Mouse (Mus musculus) heart, adult 11 months (tissue): ENCODE data around the gene Ndufaf5.
"Not testable (repeated sequence)": the region's sequence is repeated elsewhere in the genome, so short reads cannot be mapped to it uniquely, and the experiment has no call there.

Experiments used
- DNase-seq: peaks from one replicate; pipeline ENCODE4 v3.0.0; 2022

Ndufaf5 gene

DNA sequence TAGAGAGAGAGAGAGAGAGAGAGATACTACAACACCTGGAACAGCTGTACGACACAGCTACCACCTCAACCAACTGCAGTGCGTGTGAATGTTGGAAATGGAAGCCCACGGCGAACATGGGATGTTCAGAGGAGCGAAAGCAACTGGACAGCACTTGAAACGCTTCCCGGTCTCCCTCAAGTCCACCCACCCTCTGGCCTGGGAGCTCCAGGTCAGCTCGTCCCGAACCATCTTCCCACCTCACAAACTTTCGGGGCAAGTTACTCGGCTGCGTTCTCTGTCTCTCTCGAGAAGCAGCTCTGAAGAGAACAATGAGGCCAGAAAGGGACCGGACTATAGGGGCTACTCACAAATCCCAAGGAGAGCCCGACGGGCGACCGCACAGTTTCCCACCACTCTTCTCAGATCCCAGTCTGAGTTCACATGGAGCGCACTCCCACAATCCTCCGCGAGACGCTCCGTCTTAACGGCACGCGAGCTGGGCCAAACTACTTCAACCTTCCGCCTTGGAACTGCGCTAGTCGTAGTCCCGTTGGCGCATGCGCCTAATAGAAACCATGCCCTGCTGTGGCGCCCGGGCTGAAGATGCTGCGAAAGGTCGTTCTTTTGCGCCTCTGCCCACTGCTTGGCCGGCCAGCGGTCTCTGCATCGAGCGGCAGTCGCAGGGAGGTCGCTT, at the start of gene Ndufaf5, which contains the start of gene Esf1:
Ndufaf5 (plus strand) TSS at position 523 of the 676 bp plus-strand sequence.
Esf1 (minus strand) TSS at position 438 of the 676 bp plus-strand sequence.
- peak; percentile 99 for DNase-seq

GRCm38 (mm10) chr2:140125516-140125915, 44.9 kb upstream of the Ndufaf5 start:
- no peak for DNase-seq

DNA sequence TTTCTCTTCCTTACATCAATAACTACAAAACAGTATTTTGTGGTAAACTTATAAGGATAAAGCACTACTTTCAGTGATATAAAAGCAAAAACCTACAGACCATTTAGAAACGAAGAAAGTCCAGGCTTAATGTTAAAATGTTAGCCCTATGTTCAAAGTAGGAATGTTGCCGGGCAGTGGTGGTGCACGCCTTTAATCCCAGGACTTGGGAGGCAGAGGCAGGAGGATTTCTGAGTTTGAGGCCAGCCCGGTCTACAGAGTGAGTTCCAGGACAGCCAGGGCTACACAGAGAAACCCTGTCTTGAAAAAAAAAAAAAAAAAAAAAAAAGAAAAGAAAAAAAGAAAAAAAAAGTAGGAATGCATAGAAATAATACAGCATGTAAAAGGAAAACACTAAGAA, 18.7 kb upstream of the Ndufaf5 start, which contains the start of gene Gm17374:
Gm17374 (plus strand) TSS at position 301 of the 400 bp plus-strand sequence.
- DNase-seq, result not testable (repeated sequence)

GRCm38 (mm10) chr2:140159186-140159730, 11.2 kb upstream of the Ndufaf5 start:
- DNase-seq, result no peak

GRCm38 (mm10) chr2:140163351-140163854, 7.0 kb upstream of the Ndufaf5 start:
- DNase-seq, result no peak

DNA sequence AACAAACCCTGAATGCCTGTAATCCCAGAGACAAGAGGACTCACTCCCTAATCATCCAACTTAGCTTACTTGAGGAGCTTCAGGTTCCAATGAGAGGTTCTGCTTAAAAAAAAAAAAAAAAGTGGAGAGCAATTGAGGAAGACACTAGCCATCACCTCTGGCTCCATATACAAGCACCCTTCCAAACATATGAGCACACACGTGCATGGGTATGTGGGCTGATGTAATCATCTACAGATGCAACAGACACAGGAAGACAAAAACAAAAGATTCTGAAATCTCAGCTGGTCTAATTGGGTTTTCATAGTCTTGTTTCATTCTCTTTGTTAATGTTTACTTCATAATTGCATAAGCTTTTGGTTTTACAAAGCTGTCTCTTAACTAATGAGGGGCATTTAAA, 1.4 kb upstream of the Ndufaf5 start:
- no peak for DNase-seq

DNA sequence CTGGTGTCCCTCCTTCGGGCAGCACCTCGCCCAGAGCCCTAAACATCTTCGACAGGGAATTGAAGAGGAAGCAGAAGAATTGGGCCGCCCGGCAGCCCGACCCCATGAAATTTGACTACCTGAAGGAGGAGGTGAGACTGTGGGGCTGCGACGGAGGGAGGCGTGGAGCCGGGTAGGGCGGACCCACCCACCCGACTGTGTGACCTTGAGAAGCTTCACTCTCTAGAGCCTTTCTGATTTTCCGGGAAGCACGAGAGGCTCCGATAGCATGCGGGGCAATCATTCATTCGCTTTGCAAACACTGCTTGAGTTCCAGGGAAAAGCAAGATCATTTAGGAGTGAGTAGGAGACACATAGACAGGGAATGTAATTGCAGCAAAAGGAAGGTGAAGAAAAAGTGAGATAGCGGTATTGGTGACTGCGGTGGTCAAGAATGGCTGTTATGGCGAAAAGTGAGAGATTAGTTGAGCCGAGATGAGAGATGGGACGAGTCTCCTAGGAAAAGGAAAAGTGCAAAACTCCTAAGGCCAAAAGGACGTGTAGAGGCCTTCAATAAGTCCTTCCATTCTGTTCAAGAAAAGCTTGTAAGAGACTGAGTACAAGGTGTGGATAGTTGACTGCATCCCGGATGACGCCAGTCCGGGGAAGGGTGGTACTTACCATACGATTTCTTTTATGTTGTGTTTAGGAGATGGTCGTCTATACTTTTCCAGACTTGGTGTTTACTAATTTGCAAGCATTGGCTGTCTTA, 529 bp downstream of the Ndufaf5 start:
- DNase-seq, result no peak

DNA sequence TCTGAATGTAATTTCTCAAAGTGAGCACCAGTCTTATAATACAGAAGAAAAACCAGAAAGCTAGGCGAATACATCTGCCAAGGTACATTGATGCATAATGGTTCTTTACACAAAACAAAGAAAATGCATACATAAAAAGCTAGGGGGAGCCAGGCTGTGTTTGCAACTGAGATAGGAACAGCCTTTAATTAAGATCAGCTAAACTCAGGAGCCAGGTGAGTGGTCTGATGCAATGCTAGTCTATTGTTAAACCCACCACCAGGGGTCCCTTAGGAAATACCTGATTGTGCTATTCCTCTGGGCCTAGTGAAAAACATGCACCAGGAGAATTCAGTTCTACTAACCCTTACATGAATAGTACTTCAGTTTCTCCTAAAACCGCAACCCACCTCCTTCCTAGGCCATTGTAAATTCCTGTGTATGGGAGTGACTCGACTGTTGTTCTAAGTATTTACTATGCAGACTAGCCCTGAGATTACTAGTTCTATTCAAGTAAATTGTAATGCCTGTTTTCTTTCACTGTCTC, 15.3 kb downstream of the Ndufaf5 start:
- DNase-seq, result not testable (repeated sequence)

DNA sequence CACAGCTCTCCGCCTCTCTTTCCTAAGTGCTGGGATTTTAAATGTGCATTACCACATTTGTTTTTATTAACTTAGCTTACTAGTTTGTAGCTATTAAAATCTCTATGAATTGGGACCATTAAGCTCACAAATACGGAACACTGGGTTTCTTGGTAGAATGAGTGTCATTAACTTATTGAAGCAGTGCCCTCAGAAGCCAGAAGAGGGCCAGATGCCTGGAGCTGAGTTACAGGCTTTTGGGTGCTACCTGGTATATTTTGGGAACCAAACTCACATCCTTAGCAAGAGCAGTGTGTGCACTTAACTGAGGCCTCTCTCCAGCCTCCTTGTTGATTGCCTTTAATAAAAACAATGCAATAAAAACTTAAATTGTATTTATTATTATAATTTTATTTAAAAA, 30.3 kb downstream of the Ndufaf5 start:
- no peak for DNase-seq

GRCm38 (mm10) chr2:140202573-140202972, 32.1 kb downstream of the Ndufaf5 start:
- DNase-seq, result no peak

DNA sequence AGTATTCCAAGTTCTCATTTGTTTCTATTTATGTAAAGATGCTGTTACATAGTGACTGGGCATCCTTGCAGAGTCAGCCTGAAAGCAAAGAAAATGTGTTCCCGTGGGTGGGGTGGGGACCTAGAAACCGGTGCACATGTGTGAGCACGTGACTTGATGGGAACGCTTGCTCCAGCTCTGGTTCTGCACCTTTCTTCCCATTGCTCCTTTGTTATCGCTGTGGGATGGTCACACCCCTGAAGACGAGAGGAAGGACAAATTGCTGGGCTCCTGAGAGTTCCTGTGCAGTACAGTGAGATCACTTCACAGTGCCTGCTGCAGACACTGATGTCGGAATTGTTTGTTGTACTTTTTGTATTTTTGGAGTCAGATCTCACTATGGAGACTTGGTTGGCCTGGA, 33.3 kb downstream of the Ndufaf5 start:
- DNase-seq, result no peak

- peak; percentile 64 for DNase-seq
Measured at GRCm38 (mm10) chr2:140214519-140215027, 44.1 kb downstream of the Ndufaf5 start.

GRCm38 (mm10) chr2:140215415-140215814, 45.0 kb downstream of the Ndufaf5 start:
- peak; percentile 5 for DNase-seq

- DNase-seq, result no peak
Measured at GRCm38 (mm10) chr2:140215965-140216364, 45.5 kb downstream of the Ndufaf5 start.

DNA sequence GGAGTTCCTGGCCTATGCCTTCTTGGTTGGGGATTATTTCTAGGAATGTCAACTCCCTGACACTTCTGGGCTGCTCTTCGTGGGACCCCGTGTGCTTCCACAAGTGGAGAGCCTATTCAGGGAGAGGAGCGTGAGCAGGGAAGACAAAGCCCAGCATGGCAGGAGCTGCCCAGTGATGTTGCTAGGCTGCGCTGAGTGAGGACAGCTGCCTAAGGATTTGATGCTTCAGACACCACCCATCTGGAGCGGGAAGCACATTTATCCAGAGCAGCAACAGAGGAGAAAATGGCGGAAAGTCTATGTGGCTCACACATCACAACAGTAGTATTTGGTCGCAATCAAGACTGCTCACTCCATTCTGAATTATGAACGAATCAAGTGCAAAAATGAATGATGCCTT, 49.9 kb downstream of the Ndufaf5 start:
- DNase-seq, result peak; percentile 56

GRCm38 (mm10) chr2:140230295-140230694, 59.8 kb downstream of the Ndufaf5 start:
- DNase-seq, result no peak

- no peak for DNase-seq
Measured at GRCm38 (mm10) chr2:140237245-140237644, 66.8 kb downstream of the Ndufaf5 start.

DNA sequence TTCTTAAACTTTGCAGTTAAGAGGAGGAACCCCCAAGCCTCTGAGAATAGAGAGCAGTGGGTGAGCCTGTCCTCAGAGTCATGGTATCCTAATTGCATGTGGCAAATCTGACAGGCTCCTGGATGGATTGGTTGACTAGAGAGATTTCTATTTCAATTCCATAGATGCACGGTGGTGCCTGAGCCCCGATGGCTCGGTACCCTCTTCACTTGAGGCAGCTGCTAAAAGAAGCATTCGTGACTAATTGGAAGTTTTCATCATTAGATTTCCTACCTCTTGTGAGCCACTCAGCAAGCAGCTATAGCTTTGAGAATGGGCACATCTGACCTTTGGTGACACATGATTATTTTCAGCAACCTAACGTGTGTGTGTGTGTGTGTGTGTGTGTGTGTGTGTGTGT, 71.9 kb downstream of the Ndufaf5 start:
- no peak for DNase-seq

DNA sequence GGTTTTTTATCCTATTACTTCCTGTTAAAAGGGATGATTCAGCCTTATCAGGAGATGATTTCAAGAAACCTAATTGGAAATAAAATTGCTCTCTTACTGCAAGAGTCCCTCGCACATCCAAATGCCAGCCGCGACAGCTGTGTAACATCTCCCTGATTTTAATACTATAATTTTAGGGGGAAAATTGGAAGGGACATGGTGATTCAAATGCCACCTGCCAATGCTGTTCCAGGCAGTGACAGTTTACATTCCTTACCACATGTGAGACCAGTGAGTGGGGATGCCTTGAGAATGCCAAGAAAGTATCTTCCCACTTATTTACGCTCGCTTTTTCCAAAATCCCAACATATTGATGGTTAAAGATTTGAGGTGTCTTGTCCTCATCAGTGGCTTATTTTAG, 72.7 kb downstream of the Ndufaf5 start:
- no peak for DNase-seq
